7 mouse cellular contexts compared by ENCODE assay signal in genomic region chr5:125391609-125392008, GRCm38 (mm10). TPM values are rescaled to one million over a fixed set of nuclear protein-coding genes. Genes with fewer than 3 reads are reported as not detected.
DNase-seq lines count a peak whose midpoint lies in the region; ATAC-seq and TF ChIP-seq lines count a peak whose summit lies in the region.

No protein-coding gene starts in this region.

- H3K27me3 ChIP-seq in C2C12 (ENCODE audit: control insufficient read depth, insufficient read depth, insufficient read length) (no peaks in the 10 kb centered on the region), Patski (no peaks in the 10 kb centered on the region)
- no peaks in the 10 kb centered on the region for H3K27me3 ChIP-seq in lung, embryonic 14.5 days (ENCODE audit: insufficient read depth, low read length)

- no peak overlapping the region for H3K4me2 ChIP-seq in lung, embryonic 14.5 days

- no peak for ATAC-seq in Patski
- no peak for ATAC-seq in lung, embryonic 14.5 days (ENCODE audit: insufficient read depth)

- in situ Hi-C loops in Patski (cut with MboI; ENCODE audit: low pct_unique_long_range_greater_than_20kb): no loop called here

- H3ac ChIP-seq in C2C12 (ENCODE audit: control insufficient read depth, insufficient read length, low read depth): no peak overlapping the region

- no peak overlapping the region for H3K4me3 ChIP-seq in C2C12 (ENCODE audit: insufficient read depth, poor library complexity, severe bottlenecking)
- H3K4me3 ChIP-seq in embryonic fibroblast, embryonic 13.5 days (ENCODE audit: insufficient read depth, low read length): no peak overlapping the region
- H3K4me3 ChIP-seq in lung, embryonic 14.5 days (ENCODE audit: low read depth, low read length): no peak overlapping the region

- CTCF ChIA-PET in Patski (lab: Charles Lee): interaction anchor here (1.3 to 5.4 kb wide), 2 partner anchors 14 to 20 kb away, joined by 5 to 37 read pairs; no protein-coding TSS in a partner anchor

- TF ChIP-seq CTCF in C2C12 (IDR thresholded peaks at IDR 0.05; ENCODE audit: control insufficient read depth, insufficient read depth, insufficient read length): no peak
- TF ChIP-seq CTCF in Patski (IDR thresholded peaks at IDR 0.05): no peak
- no peak for TF ChIP-seq CTCF in embryonic fibroblast, embryonic 13.5 days (IDR thresholded peaks at IDR 0.05; ENCODE audit: borderline replicate concordance, insufficient read depth, low read length)
- no peak for TF ChIP-seq CTCF in lung, embryonic 14.5 days (IDR thresholded peaks at IDR 0.05; ENCODE audit: low read depth)

- no peaks in the 10 kb centered on the region for H3K9me3 ChIP-seq in lung, embryonic 14.5 days (ENCODE audit: low read depth, low read length)

- peak; percentile 90 for DNase-seq in Patski (ENCODE audit: low read depth, low spot score)
- peak; percentile 84 to 88 for DNase-seq in heart, postnatal 10 days
- peak; percentile 54 to 62 for DNase-seq in kidney, postnatal 4 days
- peak; percentile 79 for DNase-seq in lung, embryonic 14.5 days
- peak; percentile 97 for DNase-seq in telencephalon, adult 2 months (ENCODE audit: low read depth, low spot score)

- 54% methylated on average over 5 of the region's 5 CpGs for WGBS in lung, embryonic 14.5 days

- peaks cover 3% of the 10 kb centered on the region; the same call in 1 of the 2 replicates for H3K4me1 ChIP-seq in embryonic fibroblast, embryonic 13.5 days (ENCODE audit: control insufficient read depth, insufficient read depth, low read length)
- H3K4me1 ChIP-seq in lung, embryonic 14.5 days (ENCODE audit: insufficient read depth): peaks cover 16% of the 10 kb centered on the region

- intact Hi-C loops in heart, postnatal 10 days (cut with DNase I): no loop called here

- H3K79me3 ChIP-seq in C2C12 (ENCODE audit: low read depth): peaks cover 17% of the 10 kb centered on the region

- TF ChIP-seq POLR2A in embryonic fibroblast, embryonic 13.5 days (IDR thresholded peaks at IDR 0.05; ENCODE audit: low read depth, low read length): no peak; the same call in 1 of the 2 replicates

- POLR2A ChIA-PET in Patski (lab: Charles Lee): interaction anchor here (0.6 to 5.7 kb wide), 4 partner anchors 9 to 68 kb away, joined by 3 to 73 read pairs (median 8); no protein-coding TSS in a partner anchor

- H3K9ac ChIP-seq in lung, embryonic 14.5 days: no peak overlapping the region

- H3K27ac ChIP-seq in embryonic fibroblast, embryonic 13.5 days (ENCODE audit: insufficient read depth, low read length): peak overlapping the region; percentile 99
- H3K27ac ChIP-seq in lung, embryonic 14.5 days (ENCODE audit: low read depth): peak overlapping the region; percentile 100

- peaks cover 30% of the 10 kb centered on the region for H3K79me2 ChIP-seq in C2C12 (ENCODE audit: control insufficient read depth, insufficient read depth)

- peaks cover 12% of the 10 kb centered on the region for H3K36me3 ChIP-seq in C2C12 (ENCODE audit: control insufficient read depth, insufficient read depth)
- H3K36me3 ChIP-seq in lung, embryonic 14.5 days (ENCODE audit: insufficient read depth): peaks cover 8% of the 10 kb centered on the region; the same call in 1 of the 2 replicates

TF ChIP-seq in C2C12, 6 proteins besides CTCF, POLR2A, EP300 and RAD21:
- TF ChIP-seq FOSL1 (IDR thresholded peaks at IDR 0.05; ENCODE audit: insufficient read depth, low read length, poor library complexity, severe bottlenecking): peak; percentile 30
- peak; percentile 71 for TF ChIP-seq USF1 (IDR thresholded peaks at IDR 0.05; ENCODE audit: low read depth)
- peak; percentile 91 for TF ChIP-seq MAX (IDR thresholded peaks at IDR 0.05)
- TF ChIP-seq CEBPB (IDR thresholded peaks at IDR 0.05; ENCODE audit: low read depth): no peak

RNA-seq across cellular contexts. Expression of gene Ubc, which starts 1.6 kb away (rescaled TPM):
- polyA plus RNA-seq in C2C12 (2012; fragmentation: generic; extraction: Trizol): 918 TPM
- 1,637 TPM for polyA plus RNA-seq in Patski (2021)
- polyA plus RNA-seq in embryonic fibroblast, embryonic 13.5 days (2011; ENCODE audit: insufficient read length, low read depth, missing spikeins): 543 and 665 TPM in 2 replicates
- total RNA-seq in heart, postnatal 10 days (2021): 1,000 to 10,000 TPM in 1 of 2 experiments, 100 to 1,000 TPM in 1; 934 to 1,069 TPM
- 1,057 and 1,103 TPM in 2 replicates for polyA plus RNA-seq in lung, embryonic 14.5 days (2014; fragmentation: Nextera tagmentation; extraction: Ambion mirVana)

RNA-seq across cellular contexts. Expression of gene Gm10382, which starts 2.5 kb away (rescaled TPM):
- polyA plus RNA-seq in C2C12 (2012; fragmentation: generic; extraction: Trizol) (2.2 TPM), Patski (2021) (4.1 TPM)
- polyA plus RNA-seq in embryonic fibroblast, embryonic 13.5 days (2011; ENCODE audit: insufficient read length, low read depth, missing spikeins): not detected in 2 replicates
- total RNA-seq in heart, postnatal 10 days (2021): not detected
- polyA plus RNA-seq in lung, embryonic 14.5 days (2014; fragmentation: Nextera tagmentation; extraction: Ambion mirVana): 0.45 and 0.46 TPM in 2 replicates

RNA-seq across cellular contexts. Expression of gene Dhx37, which starts 42.3 kb away (rescaled TPM):
- polyA plus RNA-seq in C2C12 (2012; fragmentation: generic; extraction: Trizol): 25.2 TPM
- 42.0 TPM for polyA plus RNA-seq in Patski (2021)
- 18.6 and 27.6 TPM in 2 replicates for polyA plus RNA-seq in embryonic fibroblast, embryonic 13.5 days (2011; ENCODE audit: insufficient read length, low read depth, missing spikeins)
- total RNA-seq in heart, postnatal 10 days (2021): 10 to 100 TPM; 13.2 to 14.7 TPM
- 11.9 and 13.3 TPM in 2 replicates for polyA plus RNA-seq in lung, embryonic 14.5 days (2014; fragmentation: Nextera tagmentation; extraction: Ambion mirVana)

RNA-seq across cellular contexts. Expression of gene Bri3bp, which starts 49.8 kb away (rescaled TPM):
- 29.4 TPM for polyA plus RNA-seq in C2C12 (2012; fragmentation: generic; extraction: Trizol)
- polyA plus RNA-seq in Patski (2021): 83.7 TPM
- polyA plus RNA-seq in embryonic fibroblast, embryonic 13.5 days (2011; ENCODE audit: insufficient read length, low read depth, missing spikeins): 30.2 and 37.5 TPM in 2 replicates
- 10 to 100 TPM; 56.4 to 62.5 TPM for total RNA-seq in heart, postnatal 10 days (2021)
- 37.6 and 37.9 TPM in 2 replicates for polyA plus RNA-seq in lung, embryonic 14.5 days (2014; fragmentation: Nextera tagmentation; extraction: Ambion mirVana)

RNA-seq across cellular contexts. Expression of gene Scarb1, which starts 50.7 kb away (rescaled TPM):
- polyA plus RNA-seq in C2C12 (2012; fragmentation: generic; extraction: Trizol): 31.4 TPM
- 59.7 TPM for polyA plus RNA-seq in Patski (2021)
- polyA plus RNA-seq in embryonic fibroblast, embryonic 13.5 days (2011; ENCODE audit: insufficient read length, low read depth, missing spikeins): 46.8 and 47.8 TPM in 2 replicates
- 10 to 100 TPM; 62.6 to 73.8 TPM for total RNA-seq in heart, postnatal 10 days (2021)
- polyA plus RNA-seq in lung, embryonic 14.5 days (2014; fragmentation: Nextera tagmentation; extraction: Ambion mirVana): 51.4 and 58.0 TPM in 2 replicates
